Mouse (Mus musculus) heart, postnatal 0 days (tissue): ENCODE measurements around the gene Cd59a. TPM values are rescaled to one million over a fixed set of nuclear protein-coding genes. Genes with fewer than 3 reads are reported as not detected.
"Not testable (repeated sequence)": the region's sequence is repeated elsewhere in the genome, so short reads cannot be mapped to it uniquely, and the experiment has no call there.

Experiments used
- ATAC-seq: fragments of 200-750 bp; cut with Nextera tagmentation; 2 replicates; pipeline ENCODE4 v1.8.0; 2017; ENCODE audit warnings: low read depth, moderate number of reproducible peaks, moderate library complexity; ENCODE audit not compliant: insufficient read depth
- DNase-seq: peaks from one replicate; pipeline ENCODE4 v3.0.0-alpha.2; 2016; ENCODE audit warnings: low spot score
- H3K27ac ChIP-seq: fragments of 300-500 bp; sonication (generic); 2 replicates; pipeline ENCODE4 v1.5.1; 2014; ENCODE audit warnings: low read depth, mild to moderate bottlenecking
- H3K27me3 ChIP-seq: fragments of 300-500 bp; sonication (generic); 2 replicates; pipeline ENCODE4 v1.6.1; 2014; ENCODE audit warnings: low read length, mixed read lengths; ENCODE audit not compliant: control insufficient read depth, insufficient read depth
- H3K36me3 ChIP-seq: fragments of 300-500 bp; sonication (generic); replicated peaks from 2 replicates; pipeline ENCODE4 v1.6.1; 2014; ENCODE audit warnings: low read length, mixed read lengths; ENCODE audit not compliant: control insufficient read depth, insufficient read depth
- H3K4me1 ChIP-seq: fragments of 300-500 bp; sonication (generic); 2 replicates; pipeline ENCODE4 v1.6.1; 2014; ENCODE audit warnings: antibody characterized with exemption; ENCODE audit not compliant: control insufficient read depth, insufficient read depth
- H3K4me2 ChIP-seq: fragments of 300-500 bp; sonication (generic); 2 replicates; pipeline ENCODE4 v1.6.1; 2014; ENCODE audit warnings: low read depth, mild to moderate bottlenecking, low read length, moderate library complexity
- H3K4me3 ChIP-seq: fragments of 300-500 bp; sonication (generic); 2 replicates; pipeline ENCODE4 v1.5.1; 2014; ENCODE audit warnings: low read depth, low read length
- H3K9ac ChIP-seq: fragments of 300-500 bp; sonication (generic); replicated peaks from 2 replicates; pipeline ENCODE4 v1.6.1; 2014; ENCODE audit warnings: low read depth, low read length, mixed read lengths
- H3K9me3 ChIP-seq: fragments of 300-500 bp; sonication (generic); replicated peaks from 2 replicates; pipeline ENCODE4 v1.6.1; 2016; ENCODE audit warnings: low read length; ENCODE audit not compliant: control insufficient read depth
- CTCF ChIP-seq: IDR thresholded peaks from 2 replicates; pipeline ENCODE4 v1.5.1; 2016; ENCODE audit warnings: antibody characterized with exemption, control low read depth, low read depth
- EP300 ChIP-seq: IDR thresholded peaks from 2 replicates; pipeline ENCODE4 v1.6.1; 2016; ENCODE audit warnings: antibody characterized with exemption, low read depth
- WGBS: fragments of 180-500 bp; shearing (Covaris S2); extraction: QIAGEN DNeasy Blood & Tissue Kit; methylation state at CpG from one replicate; pipeline ENCODE4 v1.1.7; 2014; 5-methylcytosine and 5-hydroxymethylcytosine counted together
- polyA plus RNA-seq: library from polyadenylated mRNA; unstranded; fragments of >200 nt; fragmentation: Nextera tagmentation; extraction: Ambion mirVana; gene quantifications from 2 replicates; pipeline ENCODE4 v1.2.1, GENCODE M21; 2015
- total RNA-seq: library from RNA; depleted of rRNA; stranded (reverse); fragments of >200 nt; gene quantifications from 2 replicates; pipeline ENCODE4 v1.2.3, GENCODE M21; 2014; ENCODE audit warnings: low replicate concordance

The Cd59a gene
- total and polyA plus RNA-seq, 2 experiments from 2014 or later = 40.6 to 96.5 TPM

DNA sequence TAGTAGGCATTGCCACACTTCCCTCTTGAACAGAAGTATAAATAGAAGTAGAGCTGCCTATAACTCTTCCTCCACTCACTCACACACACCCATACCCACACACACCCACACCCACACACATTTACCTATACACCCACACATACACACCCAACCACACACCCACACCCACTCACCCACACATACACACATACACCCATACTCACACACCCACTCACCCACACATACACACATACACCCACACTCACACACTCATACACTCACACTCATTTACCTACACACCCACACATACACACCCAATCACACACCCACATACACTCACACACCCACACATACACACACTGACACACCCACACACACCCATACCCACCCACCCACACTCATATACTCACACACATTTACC lies 13.1 kb upstream of the Cd59a start:
- no peak overlapping the region for H3K4me3 ChIP-seq
- no peaks in the 10 kb centered on the region for H3K36me3 ChIP-seq
- ATAC-seq = no peak
- no peaks in the 10 kb centered on the region for H3K4me1 ChIP-seq
- no peak overlapping the region for H3K27ac ChIP-seq
- no peaks in the 10 kb centered on the region for H3K9me3 ChIP-seq
- DNase-seq = no peak
- TF ChIP-seq CTCF (no peak), EP300 (no peak)
- no peak overlapping the region for H3K4me2 ChIP-seq
- H3K27me3 ChIP-seq = no peaks in the 10 kb centered on the region
- H3K9ac ChIP-seq = no peak overlapping the region

DNA sequence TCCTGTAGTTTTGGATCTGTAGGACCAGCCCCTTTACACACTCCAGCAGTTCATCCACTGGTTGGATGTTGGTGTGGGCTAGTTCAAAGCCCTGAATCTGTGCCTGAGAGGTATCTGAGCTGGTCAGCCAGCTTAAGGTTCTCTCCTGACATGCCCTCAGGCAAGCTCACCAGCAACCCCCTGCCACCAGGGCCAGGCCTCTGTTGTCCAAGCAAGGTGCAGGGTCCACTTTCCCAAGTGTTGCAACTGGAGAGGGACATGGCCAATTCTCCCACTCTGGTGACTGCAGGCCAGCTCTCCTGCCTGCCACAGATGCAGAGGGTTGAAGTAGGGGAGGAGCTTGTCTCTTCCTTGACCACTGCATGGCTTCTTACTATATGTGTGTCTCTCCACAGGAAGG lies 11.6 kb upstream of the Cd59a start:
- H3K9me3 ChIP-seq, DNase-seq, H3K27me3 ChIP-seq, H3K9ac ChIP-seq, H3K27ac ChIP-seq, ATAC-seq, H3K4me1 ChIP-seq, H3K36me3 ChIP-seq, H3K4me3 ChIP-seq, H3K4me2 ChIP-seq: not testable (repeated sequence)

DNA sequence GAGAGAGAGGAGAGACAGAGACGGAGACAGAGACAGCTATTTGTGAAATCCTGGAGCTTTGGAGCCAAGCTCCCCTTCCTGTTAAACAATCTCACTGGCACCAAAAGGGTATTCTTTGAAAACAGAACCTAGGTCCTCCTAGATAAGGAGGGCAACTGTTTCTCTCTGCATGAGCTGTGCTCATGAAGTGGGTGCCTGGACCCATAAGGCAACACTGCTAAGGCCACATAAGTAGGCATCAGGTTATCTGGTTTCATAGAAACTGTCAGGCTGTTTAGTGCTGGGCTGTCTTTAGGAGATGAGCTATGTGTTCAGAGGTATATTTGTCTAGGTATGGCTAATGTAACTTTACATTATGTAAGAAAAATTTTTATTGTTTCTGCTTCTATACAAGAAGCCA lies 8.0 kb upstream of the Cd59a start:
- not testable (repeated sequence) for DNase-seq, H3K27me3 ChIP-seq, H3K27ac ChIP-seq, H3K4me3 ChIP-seq, H3K36me3 ChIP-seq, H3K9me3 ChIP-seq, H3K9ac ChIP-seq, H3K4me1 ChIP-seq, H3K4me2 ChIP-seq, ATAC-seq
- 50% methylated on average over 1 of the region's 1 CpGs for WGBS

DNA sequence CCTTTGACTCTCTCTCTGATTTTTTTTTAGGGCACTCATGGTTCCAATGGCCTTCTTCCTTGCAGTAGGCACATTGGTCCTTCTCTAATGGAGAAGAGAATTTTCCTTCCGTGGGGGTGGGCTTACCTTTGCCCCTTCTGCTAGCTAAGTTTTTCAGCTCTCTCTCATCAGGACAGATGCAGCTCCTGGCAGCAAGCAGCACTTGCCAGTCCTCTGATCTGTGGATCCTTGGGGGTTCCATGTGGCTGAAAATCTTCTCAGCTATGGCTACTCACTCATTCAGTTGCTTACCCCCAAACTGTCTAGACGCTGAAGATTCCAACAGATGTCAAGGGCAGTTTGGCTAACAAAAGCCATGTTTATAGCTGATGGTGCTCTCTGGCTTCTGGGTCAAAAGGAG lies 2.3 kb upstream of the Cd59a start:
- Histone ChIP-seq H3K9ac (no peak overlapping the region), H3K27me3 (no peaks in the 10 kb centered on the region), H3K4me1 (peaks cover 8% of the 10 kb centered on the region), H3K4me3 (no peak overlapping the region), H3K4me2 (no peak overlapping the region), H3K36me3 (no peaks in the 10 kb centered on the region), H3K27ac (no peak overlapping the region), H3K9me3 (no peaks in the 10 kb centered on the region)
- TF ChIP-seq CTCF (no peak), EP300 (no peak)
- no peak for DNase-seq
- ATAC-seq = no peak
- 61% methylated on average over 2 of the region's 2 CpGs for WGBS

DNA sequence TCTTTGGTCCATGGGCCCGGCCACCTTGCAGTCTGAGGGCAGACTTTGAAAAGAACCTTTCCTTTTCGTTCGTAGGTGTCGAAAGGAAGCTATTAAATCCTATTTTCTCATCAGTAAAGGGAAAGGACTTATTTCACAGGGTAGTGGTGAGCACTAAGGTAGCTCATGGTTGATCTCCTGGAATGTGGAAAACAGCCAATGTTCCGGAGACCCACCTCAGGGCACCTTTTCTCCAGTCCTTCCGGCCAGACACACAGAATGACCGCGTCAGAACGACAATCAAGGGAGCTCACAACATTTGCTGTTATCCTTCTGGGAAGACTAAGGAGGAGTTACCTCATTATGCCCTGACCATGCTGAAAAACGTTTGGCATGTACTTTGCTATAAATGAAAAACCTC lies 655 bp downstream of the Cd59a start:
- Histone ChIP-seq H3K9ac (peak overlapping the region; percentile 81), H3K27ac (peak overlapping the region; percentile 98), H3K27me3 (no peaks in the 10 kb centered on the region), H3K4me3 (peak overlapping the region; percentile 56), H3K36me3 (no peaks in the 10 kb centered on the region), H3K4me2 (peak overlapping the region; percentile 81), H3K4me1 (peaks cover 18% of the 10 kb centered on the region), H3K9me3 (no peaks in the 10 kb centered on the region)
- TF ChIP-seq EP300 (no peak), CTCF (no peak)
- ATAC-seq (no peak), DNase-seq (no peak)
- WGBS = 10% methylated on average over 10 of the region's 10 CpGs

DNA sequence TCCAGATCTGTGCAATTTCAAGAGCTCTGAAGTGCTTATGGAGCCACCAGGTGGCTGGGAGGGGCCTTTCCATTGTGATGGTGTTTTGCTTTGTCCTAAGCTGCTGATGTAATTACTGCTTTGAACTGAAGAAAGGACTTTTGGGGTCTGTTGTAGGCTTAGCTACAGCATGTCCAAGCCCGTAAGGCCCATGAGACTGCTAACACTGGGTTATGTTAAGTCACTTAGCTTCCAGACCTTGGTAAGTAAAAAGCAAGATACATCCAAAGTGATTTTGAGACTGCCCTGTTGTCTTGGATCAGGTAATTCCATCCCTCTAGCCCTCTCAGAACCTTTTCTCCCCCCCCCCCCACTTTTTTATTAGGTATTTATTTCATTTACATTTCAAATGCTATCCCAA lies 1.2 kb downstream of the Cd59a start:
- peak overlapping the region; percentile 98 for H3K27ac ChIP-seq

DNA sequence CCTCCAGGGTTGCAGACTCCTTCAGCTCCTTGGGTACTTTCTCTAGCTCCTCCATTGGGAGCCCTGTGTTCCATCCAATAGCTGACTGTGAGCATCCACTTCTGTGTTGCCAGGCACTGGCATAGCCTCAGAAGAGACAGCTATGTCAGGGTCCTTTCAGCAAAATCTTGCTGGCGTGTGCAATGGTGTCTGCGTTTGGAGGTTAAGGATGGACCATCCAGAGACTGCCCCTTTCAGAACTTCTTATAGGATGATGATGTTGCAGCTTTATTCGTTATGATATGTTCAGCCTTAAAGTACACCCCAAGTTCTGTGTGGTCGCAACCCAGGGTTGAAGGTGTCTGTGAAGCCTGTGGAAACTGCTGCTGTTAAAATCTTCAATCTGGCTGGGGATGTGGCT lies 1.8 kb downstream of the Cd59a start:
- ATAC-seq, H3K27me3 ChIP-seq, H3K9ac ChIP-seq, H3K27ac ChIP-seq, DNase-seq, H3K36me3 ChIP-seq, H3K4me3 ChIP-seq, H3K9me3 ChIP-seq: not testable (repeated sequence)
- 87% methylated on average over 4 of the region's 4 CpGs for WGBS
- Histone ChIP-seq H3K4me1 (peaks cover 21% of the 10 kb centered on the region), H3K4me2 (peak overlapping the region; percentile 10; the same call in 1 of the 2 replicates)

More for the DNA sequence above, 1.2 kb downstream of the Cd59a start:
- Histone ChIP-seq H3K4me2 (peak overlapping the region; percentile 81), H3K4me1 (peaks cover 18% of the 10 kb centered on the region), H3K4me3 (peak overlapping the region; percentile 56; the same call in 1 of the 2 replicates)
- ATAC-seq = peak; percentile 30; the same call in 1 of the 2 replicates
- H3K27me3 ChIP-seq, H3K9ac ChIP-seq, H3K9me3 ChIP-seq, H3K36me3 ChIP-seq, DNase-seq: not testable (repeated sequence)
- 39% methylated on average over 1 of the region's 1 CpGs for WGBS
